Mouse (Mus musculus): ENCODE results near the gene Myo1d. TPM values are rescaled to one million over a fixed set of nuclear protein-coding genes. Genes with fewer than 3 reads are reported as not detected.

Myo1d gene
- polyA plus RNA-seq, 1 experiment from 2014 or later: 50.1 TPM

DNA sequence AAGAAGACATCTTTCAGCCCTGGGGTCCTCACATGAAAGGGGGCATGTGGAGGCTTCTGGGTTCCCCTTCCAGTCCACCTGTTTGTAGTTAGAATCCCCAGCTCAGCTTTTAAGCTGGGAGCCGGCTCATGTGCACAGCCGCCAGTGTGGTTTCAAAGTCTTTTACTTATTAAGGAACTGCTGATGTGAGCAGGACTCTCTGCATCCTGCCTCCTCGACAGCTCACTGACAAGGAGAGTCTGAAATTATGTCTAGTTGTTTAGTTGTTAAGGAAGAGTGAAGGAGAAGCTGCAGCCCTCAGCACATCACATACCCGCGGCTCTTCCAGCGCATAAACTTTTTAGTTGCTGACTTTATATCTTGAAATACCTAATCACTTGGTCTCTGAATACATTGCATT lies 230.0 kb downstream of the Myo1d start:
- no peaks in the 10 kb centered on the region for H3K27me3 ChIP-seq (replicated peaks; ENCODE audit: control insufficient read depth, insufficient read depth, low read length)
- H3K9me3 ChIP-seq (ENCODE audit: control insufficient read depth, low read length): no peaks in the 10 kb centered on the region
- no peak overlapping the region for H3K4me2 ChIP-seq (ENCODE audit: low read length)
- no peak overlapping the region for H3K4me3 ChIP-seq (ENCODE audit: low read depth, low read length)
- DNase-seq (ENCODE audit: low spot score) (no peak), ATAC-seq (replicated peaks; ENCODE audit: low FRiP score, low TSS enrichment, low read depth) (no peak)
- no peaks in the 10 kb centered on the region for H3K4me1 ChIP-seq (replicated peaks; ENCODE audit: control insufficient read depth, insufficient read depth, low read length)
- WGBS: 69% methylated on average over 6 of the region's 6 CpGs
- no peaks in the 10 kb centered on the region for H3K36me3 ChIP-seq (ENCODE audit: control insufficient read depth, insufficient read depth, low read length)
- no peak overlapping the region for H3K9ac ChIP-seq (ENCODE audit: low read length)
- no peak overlapping the region for H3K27ac ChIP-seq (ENCODE audit: low read depth)

DNA sequence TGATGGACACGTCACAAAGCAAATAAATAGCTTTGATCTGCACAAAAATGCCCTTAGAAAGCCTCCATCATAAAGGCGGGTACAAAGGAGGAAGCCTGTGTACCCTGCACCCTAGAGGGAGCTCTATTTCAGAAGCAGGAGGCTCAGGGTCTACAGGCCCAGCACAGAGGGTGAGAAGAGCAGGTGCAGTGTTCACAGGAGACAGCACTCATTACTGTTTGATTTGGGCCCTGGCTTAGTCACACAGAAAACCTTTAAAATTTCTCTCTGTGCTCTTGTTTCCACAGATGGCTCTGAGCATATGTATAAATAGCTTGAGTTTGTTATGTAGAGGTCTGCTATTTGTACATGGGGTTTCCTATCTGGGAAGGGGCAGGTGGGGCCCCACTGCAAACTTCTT lies 233.6 kb downstream of the Myo1d start:
- no peak overlapping the region for H3K27ac ChIP-seq (ENCODE audit: low read depth)
- H3K4me3 ChIP-seq (ENCODE audit: low read depth, low read length): no peak overlapping the region
- H3K36me3 ChIP-seq (ENCODE audit: control insufficient read depth, insufficient read depth, low read length): no peaks in the 10 kb centered on the region
- 64% methylated on average over 2 of the region's 2 CpGs for WGBS
- H3K4me2 ChIP-seq (ENCODE audit: low read length): no peak overlapping the region
- H3K9ac ChIP-seq (ENCODE audit: low read length): no peak overlapping the region
- H3K27me3 ChIP-seq (replicated peaks; ENCODE audit: control insufficient read depth, insufficient read depth, low read length): no peaks in the 10 kb centered on the region
- no peaks in the 10 kb centered on the region for H3K4me1 ChIP-seq (replicated peaks; ENCODE audit: control insufficient read depth, insufficient read depth, low read length)
- H3K9me3 ChIP-seq (ENCODE audit: control insufficient read depth, low read length): no peaks in the 10 kb centered on the region
- ATAC-seq (replicated peaks; ENCODE audit: low FRiP score, low TSS enrichment, low read depth): no peak
- DNase-seq (ENCODE audit: low spot score): no peak

DNA sequence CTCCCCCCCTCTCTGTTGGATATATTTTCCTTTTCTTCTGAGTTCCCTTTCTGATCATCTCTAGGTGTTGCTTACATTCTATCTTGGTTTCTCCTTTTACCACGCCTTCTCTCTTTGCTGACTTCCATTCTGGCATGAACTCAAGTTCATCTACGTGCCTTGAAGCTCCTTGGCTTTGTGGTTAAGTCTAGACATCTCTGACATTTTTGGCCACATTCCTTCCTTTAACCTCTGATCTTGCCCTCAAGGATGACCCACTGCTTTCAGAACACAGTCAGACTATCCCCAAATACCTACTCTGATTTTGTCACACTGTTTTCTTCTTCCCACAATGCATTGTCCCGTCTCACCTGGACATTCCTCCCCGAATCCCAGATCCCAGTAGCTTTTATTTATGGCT lies 240.8 kb downstream of the Myo1d start:
- H3K4me3 ChIP-seq (ENCODE audit: low read depth, low read length): no peak overlapping the region
- DNase-seq (ENCODE audit: low spot score) (no peak), ATAC-seq (replicated peaks; ENCODE audit: low FRiP score, low TSS enrichment, low read depth) (no peak)
- no peak overlapping the region for H3K4me2 ChIP-seq (ENCODE audit: low read length)
- H3K4me1 ChIP-seq (replicated peaks; ENCODE audit: control insufficient read depth, insufficient read depth, low read length): no peaks in the 10 kb centered on the region
- no peaks in the 10 kb centered on the region for H3K9me3 ChIP-seq (ENCODE audit: control insufficient read depth, low read length)
- H3K36me3 ChIP-seq (ENCODE audit: control insufficient read depth, insufficient read depth, low read length): no peaks in the 10 kb centered on the region
- 72% methylated on average over 4 of the region's 4 CpGs for WGBS
- H3K27ac ChIP-seq (ENCODE audit: low read depth): no peak overlapping the region
- H3K9ac ChIP-seq (ENCODE audit: low read length): no peak overlapping the region
- H3K27me3 ChIP-seq (replicated peaks; ENCODE audit: control insufficient read depth, insufficient read depth, low read length): no peaks in the 10 kb centered on the region

DNA sequence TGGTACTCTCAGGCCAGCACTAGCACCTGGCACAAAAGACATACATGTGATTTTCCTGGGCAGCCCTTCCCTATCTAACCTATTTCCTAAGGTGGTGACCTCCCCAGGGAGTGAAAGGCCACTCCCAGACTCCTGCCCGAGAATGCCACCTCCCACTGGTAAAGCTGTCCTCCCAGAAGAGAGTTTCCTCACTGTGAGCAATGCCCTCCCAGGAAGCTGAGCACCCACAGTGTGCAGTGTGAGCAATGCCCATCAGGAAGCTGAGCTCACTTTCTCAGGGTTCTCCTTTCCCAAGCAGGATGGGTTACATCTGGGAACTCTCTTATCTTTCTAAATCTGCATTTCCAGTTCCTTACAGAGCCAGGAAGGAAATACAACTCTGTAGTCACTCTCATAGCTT lies 246.9 kb downstream of the Myo1d start:
- Histone ChIP-seq H3K9me3 (ENCODE audit: control insufficient read depth, low read length) (no peaks in the 10 kb centered on the region), H3K27ac (ENCODE audit: low read depth) (no peak overlapping the region), H3K9ac (ENCODE audit: low read length) (no peak overlapping the region), H3K36me3 (ENCODE audit: control insufficient read depth, insufficient read depth, low read length) (no peaks in the 10 kb centered on the region), H3K4me3 (ENCODE audit: low read depth, low read length) (no peak overlapping the region), H3K4me2 (ENCODE audit: low read length) (no peak overlapping the region), H3K4me1 (replicated peaks; ENCODE audit: control insufficient read depth, insufficient read depth, low read length) (no peaks in the 10 kb centered on the region), H3K27me3 (replicated peaks; ENCODE audit: control insufficient read depth, insufficient read depth, low read length) (no peaks in the 10 kb centered on the region)
- ATAC-seq (replicated peaks; ENCODE audit: low FRiP score, low TSS enrichment, low read depth) (no peak), DNase-seq (ENCODE audit: low spot score) (no peak)
- 14% methylated on average over 1 of the region's 1 CpGs for WGBS

DNA sequence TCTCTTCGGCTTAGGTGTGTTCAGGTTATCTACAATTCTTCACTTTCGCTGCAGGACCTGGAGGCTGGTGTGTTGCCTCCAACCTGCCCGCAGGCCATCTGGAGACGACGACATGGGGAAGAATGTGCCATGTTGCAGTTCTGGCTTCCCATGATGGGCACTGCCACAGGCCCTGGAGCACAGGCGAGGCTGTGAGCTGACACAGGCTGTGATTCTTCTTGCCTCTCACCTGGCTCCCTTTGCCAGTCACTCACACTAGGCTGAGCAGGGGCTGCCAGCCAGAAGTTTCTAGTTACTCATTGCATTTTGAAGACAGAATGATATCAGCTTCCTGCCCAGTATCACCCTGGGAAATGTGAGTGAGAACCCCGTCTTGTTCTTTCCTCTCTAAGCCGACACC lies 250.7 kb downstream of the Myo1d start:
- no peaks in the 10 kb centered on the region for H3K4me1 ChIP-seq (replicated peaks; ENCODE audit: control insufficient read depth, insufficient read depth, low read length)
- DNase-seq (ENCODE audit: low spot score) (no peak), ATAC-seq (replicated peaks; ENCODE audit: low FRiP score, low TSS enrichment, low read depth) (no peak)
- no peaks in the 10 kb centered on the region for H3K27me3 ChIP-seq (replicated peaks; ENCODE audit: control insufficient read depth, insufficient read depth, low read length)
- H3K9me3 ChIP-seq (ENCODE audit: control insufficient read depth, low read length): no peaks in the 10 kb centered on the region
- 84% methylated on average over 8 of the region's 8 CpGs for WGBS
- H3K36me3 ChIP-seq (ENCODE audit: control insufficient read depth, insufficient read depth, low read length): no peaks in the 10 kb centered on the region
- no peak overlapping the region for H3K27ac ChIP-seq (ENCODE audit: low read depth)
- H3K4me3 ChIP-seq (ENCODE audit: low read depth, low read length): no peak overlapping the region
- no peak overlapping the region for H3K4me2 ChIP-seq (ENCODE audit: low read length)
- no peak overlapping the region for H3K9ac ChIP-seq (ENCODE audit: low read length)

DNA sequence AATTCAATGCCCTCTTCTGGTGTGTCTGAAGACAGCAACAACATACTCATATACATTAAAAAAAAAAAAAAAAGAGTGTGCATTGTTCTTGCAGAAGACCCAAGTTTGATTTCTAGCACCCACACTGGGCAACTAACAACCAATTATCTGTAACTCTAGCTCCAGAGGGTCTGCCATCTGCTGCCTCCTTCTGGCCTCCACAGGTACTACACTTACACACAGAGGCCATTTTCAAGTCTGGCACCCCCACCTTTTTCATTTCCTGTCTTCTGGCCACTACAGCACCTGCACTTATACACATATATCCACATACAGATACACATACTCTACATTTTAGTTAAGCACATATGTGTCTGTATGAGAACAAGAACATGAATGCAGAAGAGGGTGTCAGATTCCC lies 252.1 kb downstream of the Myo1d start:
- Histone ChIP-seq H3K27ac (ENCODE audit: low read depth) (no peak overlapping the region), H3K4me1 (replicated peaks; ENCODE audit: control insufficient read depth, insufficient read depth, low read length) (no peaks in the 10 kb centered on the region), H3K9ac (ENCODE audit: low read length) (no peak overlapping the region), H3K27me3 (replicated peaks; ENCODE audit: control insufficient read depth, insufficient read depth, low read length) (no peaks in the 10 kb centered on the region), H3K9me3 (ENCODE audit: control insufficient read depth, low read length) (no peaks in the 10 kb centered on the region), H3K4me3 (ENCODE audit: low read depth, low read length) (no peak overlapping the region), H3K36me3 (ENCODE audit: control insufficient read depth, insufficient read depth, low read length) (no peaks in the 10 kb centered on the region), H3K4me2 (ENCODE audit: low read length) (no peak overlapping the region)
- ATAC-seq (replicated peaks; ENCODE audit: low FRiP score, low TSS enrichment, low read depth): no peak
- no peak for DNase-seq (ENCODE audit: low spot score)

DNA sequence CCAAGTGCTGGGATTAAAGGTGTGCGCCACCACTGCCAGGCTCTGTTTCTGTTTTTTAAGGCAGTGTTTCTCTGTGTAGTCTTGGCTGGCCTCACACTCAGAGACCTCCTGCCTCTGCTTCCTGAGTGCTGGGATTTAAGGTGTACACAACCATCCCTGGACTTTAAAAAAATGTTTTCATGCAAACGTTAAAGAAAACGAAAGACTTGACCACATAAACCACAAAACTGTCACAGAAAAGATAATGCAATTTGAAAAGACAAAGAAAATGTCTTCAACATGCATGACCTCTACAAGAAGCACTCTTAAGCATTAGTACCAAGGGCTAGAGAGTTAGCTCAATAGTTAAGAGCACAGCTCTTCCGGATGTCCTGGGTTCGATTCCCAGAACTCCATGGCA lies 255.6 kb downstream of the Myo1d start:
- Histone ChIP-seq H3K36me3 (ENCODE audit: control insufficient read depth, insufficient read depth, low read length) (no peaks in the 10 kb centered on the region), H3K4me1 (replicated peaks; ENCODE audit: control insufficient read depth, insufficient read depth, low read length) (no peaks in the 10 kb centered on the region), H3K9me3 (ENCODE audit: control insufficient read depth, low read length) (no peaks in the 10 kb centered on the region), H3K9ac (ENCODE audit: low read length) (no peak overlapping the region), H3K27me3 (replicated peaks; ENCODE audit: control insufficient read depth, insufficient read depth, low read length) (no peaks in the 10 kb centered on the region), H3K4me3 (ENCODE audit: low read depth, low read length) (no peak overlapping the region), H3K4me2 (ENCODE audit: low read length) (no peak overlapping the region), H3K27ac (ENCODE audit: low read depth) (no peak overlapping the region)
- ATAC-seq (replicated peaks; ENCODE audit: low FRiP score, low TSS enrichment, low read depth) (no peak), DNase-seq (ENCODE audit: low spot score) (no peak)
- 88% methylated on average over 5 of the region's 5 CpGs for WGBS

DNA sequence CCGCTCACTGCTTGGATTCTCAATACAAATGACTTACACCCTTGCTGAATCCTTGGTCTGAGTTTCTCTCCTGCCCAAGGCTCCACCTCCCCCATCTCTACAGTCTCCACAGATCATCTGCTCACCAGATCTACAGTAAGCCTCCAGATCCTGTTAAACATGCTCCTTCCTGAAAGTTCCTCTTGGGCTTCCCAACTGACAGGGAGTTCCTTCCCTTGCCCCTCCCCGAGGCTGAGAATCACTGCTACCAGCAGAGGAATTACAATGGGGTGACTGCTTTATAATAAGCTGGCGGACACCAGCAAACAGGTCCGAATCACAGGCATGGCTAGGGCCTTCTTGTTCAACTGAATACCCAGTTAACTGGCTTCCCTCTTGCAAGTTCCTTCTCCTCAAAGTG lies 256.4 kb downstream of the Myo1d start:
- H3K4me3 ChIP-seq (ENCODE audit: low read depth, low read length): no peak overlapping the region
- H3K9me3 ChIP-seq (ENCODE audit: control insufficient read depth, low read length): no peaks in the 10 kb centered on the region
- no peaks in the 10 kb centered on the region for H3K4me1 ChIP-seq (replicated peaks; ENCODE audit: control insufficient read depth, insufficient read depth, low read length)
- WGBS: 79% methylated on average over 4 of the region's 4 CpGs
- no peaks in the 10 kb centered on the region for H3K36me3 ChIP-seq (ENCODE audit: control insufficient read depth, insufficient read depth, low read length)
- H3K27ac ChIP-seq (ENCODE audit: low read depth): no peak overlapping the region
- no peak for ATAC-seq (replicated peaks; ENCODE audit: low FRiP score, low TSS enrichment, low read depth)
- H3K9ac ChIP-seq (ENCODE audit: low read length): no peak overlapping the region
- no peaks in the 10 kb centered on the region for H3K27me3 ChIP-seq (replicated peaks; ENCODE audit: control insufficient read depth, insufficient read depth, low read length)
- no peak for DNase-seq (ENCODE audit: low spot score)
- H3K4me2 ChIP-seq (ENCODE audit: low read length): no peak overlapping the region

DNA sequence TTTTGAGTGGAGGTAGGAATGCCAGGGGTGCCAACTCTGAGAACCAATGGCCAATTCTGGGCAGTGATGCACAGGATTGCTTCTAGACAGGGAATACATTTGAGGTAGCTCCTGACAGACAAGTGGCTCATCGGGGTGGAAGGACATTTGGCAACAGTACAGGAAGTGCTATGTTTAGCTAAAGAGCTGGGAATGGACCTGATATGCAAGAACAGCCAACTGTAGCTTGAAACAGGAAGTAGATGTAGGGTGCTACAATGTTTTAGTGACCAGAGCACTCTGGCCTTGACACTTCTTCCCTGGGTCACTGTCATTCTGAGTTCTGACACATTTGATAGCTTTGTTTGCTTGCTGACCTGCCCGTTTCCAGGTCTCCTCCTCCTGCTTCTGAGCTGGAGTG lies 257.0 kb downstream of the Myo1d start:
- no peak for DNase-seq (ENCODE audit: low spot score)
- Histone ChIP-seq H3K9ac (ENCODE audit: low read length) (no peak overlapping the region), H3K4me3 (ENCODE audit: low read depth, low read length) (no peak overlapping the region), H3K36me3 (ENCODE audit: control insufficient read depth, insufficient read depth, low read length) (no peaks in the 10 kb centered on the region), H3K9me3 (ENCODE audit: control insufficient read depth, low read length) (no peaks in the 10 kb centered on the region), H3K27me3 (replicated peaks; ENCODE audit: control insufficient read depth, insufficient read depth, low read length) (no peaks in the 10 kb centered on the region), H3K4me1 (replicated peaks; ENCODE audit: control insufficient read depth, insufficient read depth, low read length) (no peaks in the 10 kb centered on the region), H3K4me2 (ENCODE audit: low read length) (no peak overlapping the region), H3K27ac (ENCODE audit: low read depth) (no peak overlapping the region)
- WGBS: 42% methylated on average over 2 of the region's 2 CpGs
- ATAC-seq (replicated peaks; ENCODE audit: low FRiP score, low TSS enrichment, low read depth): no peak

Measured in intestine, embryonic 14.5 days (tissue).